Mouse (Mus musculus) ZHBTc4 (cell line): ENCODE measurements around the gene Slc25a10.
A peak's percentile ranks its signal among the peaks of the same experiment; 100 is the strongest.

Experiments used
- DNase-seq: peaks from one replicate; pipeline ENCODE4 v3.0.0-alpha.2; 2011; ENCODE audit warnings: low read depth, low spot score

Gene Slc25a10

DNA sequence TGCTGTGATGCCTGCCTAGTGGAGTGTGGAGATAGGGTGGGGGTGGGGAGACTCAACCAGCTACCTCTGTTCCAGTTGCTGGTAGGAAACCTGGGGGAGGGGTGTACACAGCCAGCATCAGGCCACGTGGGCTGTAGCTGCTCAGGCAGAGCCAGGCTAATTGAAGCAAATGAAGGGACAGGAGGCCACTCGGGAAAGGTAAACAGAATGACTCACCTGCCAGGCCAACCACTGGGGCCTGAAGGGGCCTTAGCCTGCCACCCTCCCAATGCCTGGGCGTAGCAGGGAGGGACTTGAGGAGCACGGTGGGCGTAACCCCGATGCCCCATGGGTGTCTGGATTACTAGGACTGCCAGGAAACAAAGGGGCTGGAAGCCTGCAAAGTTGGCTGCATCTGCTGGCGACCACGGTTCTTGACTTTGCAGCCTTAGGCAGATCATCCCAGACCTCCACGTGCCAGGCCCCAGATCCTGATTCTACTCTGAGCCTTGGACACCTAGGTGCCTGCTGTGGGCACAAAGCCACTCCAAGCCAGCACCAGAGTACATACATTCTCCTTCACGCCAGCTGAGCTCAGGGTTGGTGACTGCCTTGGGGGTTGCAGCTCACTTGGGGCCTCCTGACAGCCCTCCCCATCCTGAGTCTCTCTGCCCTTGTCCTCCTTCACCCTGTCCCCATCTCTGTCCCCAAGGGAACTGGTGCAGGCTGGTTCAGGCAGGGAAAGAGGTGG, 47.8 kb downstream of the Slc25a10 start:
- no peak for DNase-seq

DNA sequence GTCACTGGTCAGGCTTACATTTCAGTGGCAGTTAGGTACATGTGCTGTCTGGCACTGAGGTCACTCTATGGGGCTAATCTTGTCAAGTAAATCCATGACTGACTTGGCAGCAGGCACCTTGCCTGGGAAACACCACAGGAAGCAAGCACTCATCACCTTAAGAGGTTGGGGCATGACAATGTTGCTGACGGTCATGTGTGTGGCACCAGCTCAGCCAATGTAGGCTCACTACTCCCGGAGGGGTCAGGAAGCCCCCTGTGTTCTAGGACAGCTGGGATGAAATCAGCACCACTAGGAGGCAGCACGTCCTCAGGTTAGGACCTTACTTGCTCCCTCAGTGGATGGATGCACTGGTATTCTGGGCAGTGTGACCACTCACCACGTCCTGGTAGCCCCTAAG, 50.3 kb downstream of the Slc25a10 start:
- peak; percentile 22 for DNase-seq

- no peak for DNase-seq
Measured at GRCm38 (mm10) chr11:120542376-120542775, 50.7 kb downstream of the Slc25a10 start.

- DNase-seq: no peak
Measured at GRCm38 (mm10) chr11:120545964-120546363, 54.3 kb downstream of the Slc25a10 start.

DNA sequence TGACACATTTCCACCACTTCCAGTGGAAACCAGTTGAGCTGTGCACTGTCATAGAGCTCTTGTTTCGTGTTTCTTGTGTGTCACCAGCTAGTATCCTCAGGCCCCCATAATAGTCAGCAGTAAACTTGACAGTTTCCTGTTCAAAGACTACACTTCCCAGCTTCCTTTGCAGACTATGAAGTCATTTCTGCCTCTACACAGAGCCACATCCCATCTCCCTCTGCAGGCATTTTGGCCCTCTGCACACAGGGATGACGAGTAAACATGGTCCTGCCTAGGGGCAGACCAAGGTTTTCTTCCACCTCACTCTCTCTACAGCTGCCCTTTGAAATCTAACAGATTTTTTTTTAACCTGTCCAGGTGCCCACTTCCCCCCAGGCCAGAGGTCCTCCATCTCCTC, 55.8 kb downstream of the Slc25a10 start:
- DNase-seq: no peak

GRCm38 (mm10) chr11:120548214-120548613, 56.6 kb downstream of the Slc25a10 start:
- DNase-seq: no peak

GRCm38 (mm10) chr11:120548786-120549167, 57.1 kb downstream of the Slc25a10 start:
- no peak for DNase-seq
